Mouse (Mus musculus) liver, adult 2 months (tissue): Measurements from ENCODE around the gene Sipa1l1. TPM values are rescaled to one million over a fixed set of nuclear protein-coding genes. Genes with fewer than 3 reads are reported as not detected.

ENCODE experiments used
- DNase-seq: peaks from one replicate; pipeline ENCODE4 v3.0.0-alpha.2; 2011; ENCODE audit warnings: low read depth, low spot score; ENCODE audit errors: extremely low read depth
- H3K27ac ChIP-seq: fragments of 200-500 bp; replicated peaks from 2 replicates; pipeline ENCODE4 v1.5.1; 2012; ENCODE audit warnings: low read depth, mild to moderate bottlenecking, control low read depth, inconsistent platforms, low read length; ENCODE audit not compliant: insufficient read depth
- H3K27me3 ChIP-seq: fragments of 200-500 bp; 2 replicates; pipeline ENCODE4 v1.6.1; 2012; ENCODE audit warnings: mild to moderate bottlenecking, moderate library complexity, low read length, inconsistent platforms; ENCODE audit not compliant: control insufficient read depth, insufficient read depth
- H3K36me3 ChIP-seq: fragments of 200-500 bp; 2 replicates; pipeline ENCODE4 v1.6.1; 2012; ENCODE audit warnings: low read length, inconsistent platforms; ENCODE audit not compliant: control insufficient read depth, insufficient read depth
- H3K4me1 ChIP-seq: fragments of 200-500 bp; 2 replicates; pipeline ENCODE4 v1.6.1; 2011; ENCODE audit warnings: low read length; ENCODE audit not compliant: control insufficient read depth, insufficient read depth
- H3K4me3 ChIP-seq: fragments of 200-500 bp; 2 replicates; pipeline ENCODE4 v1.5.1; 2011; ENCODE audit warnings: low read depth, mild to moderate bottlenecking, control low read depth, low read length, moderate library complexity; ENCODE audit not compliant: insufficient read depth
- H3K79me2 ChIP-seq: fragments of 200-500 bp; 2 replicates; pipeline ENCODE4 v1.6.1; 2012; ENCODE audit warnings: inconsistent platforms, mild to moderate bottlenecking, low read length, moderate library complexity; ENCODE audit not compliant: control insufficient read depth, insufficient read depth
- H3K9ac ChIP-seq: fragments of 200-500 bp; 2 replicates; pipeline ENCODE4 v1.6.1; 2012; ENCODE audit warnings: low read depth, mild to moderate bottlenecking, control low read depth, inconsistent platforms, low read length
- CTCF ChIP-seq: fragments of 200-500 bp; IDR thresholded peaks from 2 replicates; pipeline ENCODE4 v1.5.1; 2011; ENCODE audit warnings: low read depth, low read length, control low read depth
- POLR2A ChIP-seq: fragments of 200-500 bp; IDR thresholded peaks from 2 replicates; pipeline ENCODE4 v1.6.1; 2011; ENCODE audit warnings: low read length, control low read depth; ENCODE audit not compliant: insufficient read depth; ENCODE audit errors: extremely low read depth
- WGBS: fragments of 180-500 bp; shearing (Covaris S2); methylation state at CpG from one replicate; pipeline ENCODE4 v1.1.7; 2018; 5-methylcytosine and 5-hydroxymethylcytosine counted together
- polyA plus RNA-seq: library from polyadenylated mRNA; depleted of rRNA; stranded (reverse); fragments of >200 nt; gene quantifications from 2 replicates; pipeline ENCODE4 v1.2.3, GENCODE M21; 2012
- total RNA-seq: library from RNA; depleted of rRNA; stranded (reverse); fragments of >200 nt; gene quantifications from 2 replicates; pipeline ENCODE4 v1.2.3, GENCODE M21; 2014

The Sipa1l1 gene
- total and polyA plus RNA-seq, 2 experiments = 10.3 to 13.7 TPM

- no peak overlapping the region for H3K4me3 ChIP-seq
- peaks cover 7% of the 10 kb centered on the region for H3K4me1 ChIP-seq
- no peaks in the 10 kb centered on the region for H3K27me3 ChIP-seq
- TF ChIP-seq POLR2A (no peak), CTCF (no peak)
- H3K27ac ChIP-seq = no peak overlapping the region
- no peak overlapping the region for H3K9ac ChIP-seq
- WGBS = 96% methylated on average over 2 of the region's 2 CpGs
- peaks cover 12% of the 10 kb centered on the region; the same call in 1 of the 2 replicates for H3K79me2 ChIP-seq
- no peak for DNase-seq
- no peaks in the 10 kb centered on the region for H3K36me3 ChIP-seq
Measured at GRCm38 (mm10) chr12:82321855-82322254, 152.7 kb downstream of the Sipa1l1 start.

GRCm38 (mm10) chr12:82322759-82323451 is 153.8 kb downstream of the Sipa1l1 start:
- peaks cover 7% of the 10 kb centered on the region for H3K4me1 ChIP-seq
- H3K9ac ChIP-seq = no peak overlapping the region
- H3K27me3 ChIP-seq = no peaks in the 10 kb centered on the region
- WGBS = 70% methylated on average over 7 of the region's 7 CpGs
- no peak for TF ChIP-seq POLR2A
- TF ChIP-seq CTCF = no peak
- no peak overlapping the region for H3K4me3 ChIP-seq
- no peaks in the 10 kb centered on the region for H3K36me3 ChIP-seq
- H3K79me2 ChIP-seq = peaks cover 12% of the 10 kb centered on the region; the same call in 1 of the 2 replicates
- H3K27ac ChIP-seq = no peak overlapping the region
- peak; percentile 38 for DNase-seq

- H3K9ac ChIP-seq = no peak overlapping the region
- H3K79me2 ChIP-seq = peaks cover 12% of the 10 kb centered on the region; the same call in 1 of the 2 replicates
- H3K4me3 ChIP-seq = no peak overlapping the region
- no peak for TF ChIP-seq CTCF
- no peak for TF ChIP-seq POLR2A
- H3K36me3 ChIP-seq = no peaks in the 10 kb centered on the region
- peaks cover 3% of the 10 kb centered on the region for H3K4me1 ChIP-seq
- WGBS = 77% methylated on average over 5 of the region's 5 CpGs
- H3K27ac ChIP-seq = no peak overlapping the region
- no peaks in the 10 kb centered on the region for H3K27me3 ChIP-seq
- DNase-seq = peak; percentile 48
Measured at GRCm38 (mm10) chr12:82324621-82325020, 155.5 kb downstream of the Sipa1l1 start.

GRCm38 (mm10) chr12:82325502-82325901 is 156.4 kb downstream of the Sipa1l1 start:
- H3K4me3 ChIP-seq = no peak overlapping the region
- no peaks in the 10 kb centered on the region for H3K36me3 ChIP-seq
- no peak overlapping the region for H3K9ac ChIP-seq
- WGBS = 99% methylated on average over 3 of the region's 3 CpGs
- TF ChIP-seq CTCF (no peak), POLR2A (no peak)
- no peak overlapping the region for H3K27ac ChIP-seq
- H3K79me2 ChIP-seq = peaks cover 12% of the 10 kb centered on the region; the same call in 1 of the 2 replicates
- no peaks in the 10 kb centered on the region for H3K4me1 ChIP-seq
- H3K27me3 ChIP-seq = no peaks in the 10 kb centered on the region
- DNase-seq = no peak

GRCm38 (mm10) chr12:82326438-82326837 is 157.3 kb downstream of the Sipa1l1 start:
- H3K27me3 ChIP-seq = no peaks in the 10 kb centered on the region
- TF ChIP-seq POLR2A = no peak
- TF ChIP-seq CTCF = no peak

GRCm38 (mm10) chr12:82328112-82328511 is 159.0 kb downstream of the Sipa1l1 start:
- peak; percentile 63 for DNase-seq
- WGBS = 21% methylated on average over 1 of the region's 1 CpGs
- TF ChIP-seq CTCF (no peak), POLR2A (no peak)

More at GRCm38 (mm10) chr12:82326438-82326837, 157.3 kb downstream of the Sipa1l1 start:
- Histone ChIP-seq H3K27ac (no peak overlapping the region), H3K9ac (no peak overlapping the region), H3K79me2 (peaks cover 9% of the 10 kb centered on the region; the same call in 1 of the 2 replicates), H3K4me1 (no peaks in the 10 kb centered on the region), H3K36me3 (no peaks in the 10 kb centered on the region), H3K4me3 (no peak overlapping the region)
- no peak for DNase-seq
- 90% methylated on average over 8 of the region's 8 CpGs for WGBS

More at GRCm38 (mm10) chr12:82328112-82328511, 159.0 kb downstream of the Sipa1l1 start:
- Histone ChIP-seq H3K4me1 (peaks cover 9% of the 10 kb centered on the region), H3K27ac (no peak overlapping the region), H3K9ac (no peak overlapping the region), H3K4me3 (no peak overlapping the region), H3K36me3 (no peaks in the 10 kb centered on the region), H3K27me3 (no peaks in the 10 kb centered on the region), H3K79me2 (peaks cover 7% of the 10 kb centered on the region; the same call in 1 of the 2 replicates)
